Mouse (Mus musculus) lung, postnatal 0 days (tissue): ENCODE results near the gene Eps8. TPM values are rescaled to one million over a fixed set of nuclear protein-coding genes. Genes with fewer than 3 reads are reported as not detected.

ENCODE experiments used
- ATAC-seq: fragments of 200-750 bp; cut with Nextera tagmentation; 2 replicates; pipeline ENCODE4 v1.8.0; 2017; ENCODE audit warnings: moderate library complexity
- DNase-seq: peaks from one replicate; pipeline ENCODE4 v3.0.0-alpha.2; 2016; ENCODE audit warnings: low spot score
- H3K27ac ChIP-seq: fragments of 300-500 bp; sonication (generic); 2 replicates; pipeline ENCODE4 v1.5.1; 2014; ENCODE audit warnings: antibody characterized with exemption, mild to moderate bottlenecking, low read length, mixed read lengths
- H3K27me3 ChIP-seq: fragments of 300-500 bp; sonication (generic); replicated peaks from 2 replicates; pipeline ENCODE4 v1.6.1; 2014; ENCODE audit warnings: low read length, mixed read lengths; ENCODE audit not compliant: insufficient read depth
- H3K36me3 ChIP-seq: fragments of 300-500 bp; sonication (generic); 2 replicates; pipeline ENCODE4 v1.6.1; 2014; ENCODE audit warnings: low read length, mixed read lengths; ENCODE audit not compliant: insufficient read depth
- H3K4me1 ChIP-seq: fragments of 300-500 bp; sonication (generic); 2 replicates; pipeline ENCODE4 v1.6.1; 2014; ENCODE audit warnings: antibody characterized with exemption, low read depth, low read length, mixed read lengths; ENCODE audit not compliant: insufficient read depth
- H3K4me2 ChIP-seq: fragments of 300-500 bp; sonication (generic); replicated peaks from 2 replicates; pipeline ENCODE4 v1.6.1; 2014; ENCODE audit warnings: low read depth, mild to moderate bottlenecking, low read length, moderate library complexity, mixed read lengths
- H3K4me3 ChIP-seq: fragments of 300-500 bp; sonication (generic); 2 replicates; pipeline ENCODE4 v1.5.1; 2014; ENCODE audit warnings: low read depth, low read length
- H3K9ac ChIP-seq: fragments of 300-500 bp; sonication (generic); replicated peaks from 2 replicates; pipeline ENCODE4 v1.6.1; 2014; ENCODE audit warnings: low read depth, mild to moderate bottlenecking
- H3K9me3 ChIP-seq: fragments of 300-500 bp; sonication (generic); 2 replicates; pipeline ENCODE4 v1.6.1; 2016; ENCODE audit warnings: low read length, mixed read lengths
- CTCF ChIP-seq: IDR thresholded peaks from 2 replicates; pipeline ENCODE4 v1.5.1; 2016; ENCODE audit warnings: antibody characterized with exemption, mild to moderate bottlenecking
- EP300 ChIP-seq: IDR thresholded peaks from 2 replicates; pipeline ENCODE4 v1.6.1; 2016; ENCODE audit warnings: antibody characterized with exemption, mild to moderate bottlenecking, control low read depth
- WGBS: fragments of 180-500 bp; shearing (Covaris S2); extraction: QIAGEN DNeasy Blood & Tissue Kit; methylation state at CpG from one replicate; pipeline ENCODE4 v1.1.7; 2014; 5-methylcytosine and 5-hydroxymethylcytosine counted together
- polyA plus RNA-seq: library from polyadenylated mRNA; unstranded; fragments of >200 nt; fragmentation: Nextera tagmentation; extraction: Ambion mirVana; gene quantifications from 2 replicates; pipeline ENCODE4 v1.2.1, GENCODE M21; 2015

The Eps8 gene
- polyA plus RNA-seq, 1 experiment from 2014 or later: 27.8 TPM

- TF ChIP-seq EP300: no peak
- TF ChIP-seq CTCF: no peak
- Histone ChIP-seq H3K27me3 (no peaks in the 10 kb centered on the region), H3K9me3 (no peaks in the 10 kb centered on the region), H3K4me3 (no peak overlapping the region), H3K36me3 (no peaks in the 10 kb centered on the region), H3K4me1 (no peaks in the 10 kb centered on the region), H3K27ac (no peak overlapping the region), H3K4me2 (no peak overlapping the region), H3K9ac (no peak overlapping the region)
- ATAC-seq: no peak
- no peak for DNase-seq
- WGBS: 73% methylated on average over 2 of the region's 2 CpGs
These were observed 28.0 kb upstream of the Eps8 start for GRCm38 (mm10) chr6:137682629-137683028.

GRCm38 (mm10) chr6:137681000-137681399 lies 26.3 kb upstream of the Eps8 start:
- H3K4me2 ChIP-seq: no peak overlapping the region
- no peak for ATAC-seq
- no peaks in the 10 kb centered on the region for H3K4me1 ChIP-seq
- WGBS: 88% methylated on average over 2 of the region's 2 CpGs
- no peaks in the 10 kb centered on the region for H3K9me3 ChIP-seq
- H3K4me3 ChIP-seq: no peak overlapping the region
- no peaks in the 10 kb centered on the region for H3K36me3 ChIP-seq
- no peak for DNase-seq
- no peak overlapping the region for H3K27ac ChIP-seq
- TF ChIP-seq EP300 (no peak), CTCF (no peak)
- no peak overlapping the region for H3K9ac ChIP-seq
- no peaks in the 10 kb centered on the region for H3K27me3 ChIP-seq

GRCm38 (mm10) chr6:137676581-137676980 lies 21.9 kb upstream of the Eps8 start:
- Histone ChIP-seq H3K4me2 (no peak overlapping the region), H3K9me3 (no peaks in the 10 kb centered on the region), H3K27ac (no peak overlapping the region), H3K4me1 (no peaks in the 10 kb centered on the region), H3K36me3 (no peaks in the 10 kb centered on the region), H3K4me3 (no peak overlapping the region), H3K27me3 (no peaks in the 10 kb centered on the region), H3K9ac (no peak overlapping the region)
- ATAC-seq: no peak
- 64% methylated on average over 12 of the region's 12 CpGs for WGBS
- no peak for TF ChIP-seq CTCF
- no peak for TF ChIP-seq EP300
- no peak for DNase-seq

- H3K4me1 ChIP-seq: no peaks in the 10 kb centered on the region
- H3K27me3 ChIP-seq: no peaks in the 10 kb centered on the region
- no peak overlapping the region for H3K27ac ChIP-seq
- H3K36me3 ChIP-seq: no peaks in the 10 kb centered on the region
- no peak for DNase-seq
- no peak for ATAC-seq
- no peak overlapping the region for H3K4me3 ChIP-seq
- no peak overlapping the region for H3K4me2 ChIP-seq
- H3K9me3 ChIP-seq: no peaks in the 10 kb centered on the region
- H3K9ac ChIP-seq: no peak overlapping the region
- TF ChIP-seq EP300: no peak
- no peak for TF ChIP-seq CTCF
- 40% methylated on average over 5 of the region's 5 CpGs for WGBS
These were observed 20.9 kb upstream of the Eps8 start for GRCm38 (mm10) chr6:137675556-137675955.

GRCm38 (mm10) chr6:137673301-137673700 lies 18.6 kb upstream of the Eps8 start:
- no peaks in the 10 kb centered on the region for H3K27me3 ChIP-seq
- 90% methylated on average over 15 of the region's 15 CpGs for WGBS
- no peak for ATAC-seq
- TF ChIP-seq EP300: no peak
- no peak for TF ChIP-seq CTCF
- no peaks in the 10 kb centered on the region for H3K4me1 ChIP-seq
- H3K36me3 ChIP-seq: no peaks in the 10 kb centered on the region
- H3K4me2 ChIP-seq: no peak overlapping the region
- no peak for DNase-seq
- no peak overlapping the region for H3K9ac ChIP-seq
- H3K9me3 ChIP-seq: no peaks in the 10 kb centered on the region
- no peak overlapping the region for H3K4me3 ChIP-seq
- H3K27ac ChIP-seq: no peak overlapping the region

- Histone ChIP-seq H3K4me1 (no peaks in the 10 kb centered on the region), H3K9ac (no peak overlapping the region), H3K4me3 (no peak overlapping the region), H3K36me3 (no peaks in the 10 kb centered on the region), H3K27me3 (no peaks in the 10 kb centered on the region), H3K4me2 (no peak overlapping the region), H3K27ac (no peak overlapping the region), H3K9me3 (no peaks in the 10 kb centered on the region)
- TF ChIP-seq CTCF (no peak), EP300 (no peak)
- WGBS: 77% methylated on average over 10 of the region's 10 CpGs
- ATAC-seq (no peak), DNase-seq (no peak)
These were observed 16.9 kb upstream of the Eps8 start for GRCm38 (mm10) chr6:137671561-137671960.

GRCm38 (mm10) chr6:137670820-137671219 lies 16.1 kb upstream of the Eps8 start:
- 89% methylated on average over 9 of the region's 9 CpGs for WGBS
- Histone ChIP-seq H3K4me3 (no peak overlapping the region), H3K27me3 (no peaks in the 10 kb centered on the region)

More at GRCm38 (mm10) chr6:137670820-137671219, 16.1 kb upstream of the Eps8 start:
- Histone ChIP-seq H3K36me3 (no peaks in the 10 kb centered on the region), H3K9ac (no peak overlapping the region), H3K4me2 (no peak overlapping the region), H3K27ac (no peak overlapping the region), H3K4me1 (no peaks in the 10 kb centered on the region), H3K9me3 (no peaks in the 10 kb centered on the region)
- no peak for ATAC-seq
- DNase-seq: no peak
- TF ChIP-seq CTCF (no peak), EP300 (no peak)
